Mouse (Mus musculus): ENCODE data around the gene Acot8. TPM values are rescaled to one million over a fixed set of nuclear protein-coding genes. Genes with fewer than 3 reads are reported as not detected.

The Acot8 gene
- polyA plus RNA-seq, 1 experiment, result 7.0 TPM

DNA sequence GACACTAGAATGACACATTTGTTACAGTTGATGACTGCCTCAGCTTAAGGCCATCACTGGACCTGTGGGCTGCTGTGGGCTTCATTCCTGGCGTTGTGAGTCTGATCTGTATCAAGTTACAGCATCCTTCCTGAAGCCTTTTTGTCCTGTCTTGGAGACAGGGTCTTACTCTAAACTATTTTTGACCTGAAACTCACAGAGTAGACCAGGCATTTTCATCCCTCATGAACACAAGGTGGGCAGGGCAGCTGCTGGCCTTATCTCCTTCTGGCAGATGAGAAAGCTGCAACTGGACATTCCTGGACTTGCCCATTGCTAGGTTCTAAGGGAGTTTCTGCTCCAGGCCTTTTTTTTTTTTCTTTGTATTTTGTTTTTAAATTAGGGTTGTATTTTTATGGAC, 46.0 kb downstream of the Acot8 start:
- H3K4me3 ChIP-seq (replicated peaks), result peak overlapping the region; percentile 1
- H3K9me3 ChIP-seq (ENCODE audit: control insufficient read depth, low read length), result peaks cover 9% of the 10 kb centered on the region
- peaks cover 100% of the 10 kb centered on the region for H3K36me3 ChIP-seq (ENCODE audit: control insufficient read depth)
- no peaks in the 10 kb centered on the region for H3K27me3 ChIP-seq (ENCODE audit: control insufficient read depth)
- TF ChIP-seq GATA1 (IDR thresholded peaks at IDR 0.05; ENCODE audit: low read length) (peak; percentile 75), TAL1 (IDR thresholded peaks at IDR 0.05; ENCODE audit: low read length) (peak; percentile 86)
- H3K4me1 ChIP-seq (ENCODE audit: control insufficient read depth), result peaks cover 86% of the 10 kb centered on the region

DNA sequence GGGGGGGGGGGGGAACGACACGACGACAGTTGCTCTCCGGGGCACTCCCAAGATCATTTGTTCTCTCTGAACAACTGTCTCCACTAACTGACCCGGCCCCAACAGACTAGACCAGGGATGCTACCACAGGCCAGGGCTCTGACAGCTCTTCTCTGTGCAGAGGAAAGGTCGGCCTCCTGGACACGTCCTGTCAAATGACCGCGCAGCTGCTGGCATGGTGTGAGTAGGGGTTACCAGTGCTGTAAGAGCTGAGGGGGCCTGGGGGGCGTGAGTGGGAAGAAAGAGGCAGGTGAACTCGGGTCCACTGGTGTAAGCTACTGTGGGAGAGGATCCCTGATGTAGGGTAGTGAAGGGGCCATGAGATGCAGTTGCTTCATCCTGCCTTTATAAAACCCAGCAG, 46.8 kb downstream of the Acot8 start:
- no peaks in the 10 kb centered on the region for H3K27me3 ChIP-seq (ENCODE audit: control insufficient read depth)
- peaks cover 100% of the 10 kb centered on the region for H3K36me3 ChIP-seq (ENCODE audit: control insufficient read depth)
- H3K4me3 ChIP-seq (replicated peaks), result no peak overlapping the region
- peaks cover 9% of the 10 kb centered on the region for H3K9me3 ChIP-seq (ENCODE audit: control insufficient read depth, low read length)
- TF ChIP-seq TAL1 (IDR thresholded peaks at IDR 0.05; ENCODE audit: low read length) (no peak), GATA1 (IDR thresholded peaks at IDR 0.05; ENCODE audit: low read length) (no peak)
- peaks cover 80% of the 10 kb centered on the region for H3K4me1 ChIP-seq (ENCODE audit: control insufficient read depth)

DNA sequence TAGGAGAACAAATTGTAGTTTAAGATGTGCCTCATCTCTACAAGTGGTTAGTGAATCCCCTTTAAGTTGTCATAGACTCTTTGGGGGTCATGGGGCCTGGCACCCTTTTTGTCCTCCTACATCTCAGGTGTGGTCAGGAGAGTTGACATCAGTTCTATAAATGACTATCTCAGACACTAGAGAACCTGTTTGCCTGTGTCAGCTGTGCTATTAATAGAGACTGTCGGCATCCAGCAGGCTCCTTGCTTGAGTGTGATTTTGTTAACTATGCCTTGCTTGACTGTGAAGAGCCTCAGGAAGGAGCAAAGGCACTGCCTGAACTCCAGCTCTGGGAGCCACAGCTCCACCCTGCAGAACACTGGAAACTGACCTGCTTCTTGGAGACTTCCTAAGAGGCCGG, 49.9 kb downstream of the Acot8 start:
- no peaks in the 10 kb centered on the region for H3K27me3 ChIP-seq (ENCODE audit: control insufficient read depth)
- no peak for TF ChIP-seq GATA1 (IDR thresholded peaks at IDR 0.05; ENCODE audit: low read length)
- TF ChIP-seq TAL1 (IDR thresholded peaks at IDR 0.05; ENCODE audit: low read length), result no peak
- peaks cover 100% of the 10 kb centered on the region for H3K36me3 ChIP-seq (ENCODE audit: control insufficient read depth)
- no peak overlapping the region for H3K4me3 ChIP-seq (replicated peaks)
- peaks cover 9% of the 10 kb centered on the region for H3K9me3 ChIP-seq (ENCODE audit: control insufficient read depth, low read length)
- peaks cover 59% of the 10 kb centered on the region for H3K4me1 ChIP-seq (ENCODE audit: control insufficient read depth)

DNA sequence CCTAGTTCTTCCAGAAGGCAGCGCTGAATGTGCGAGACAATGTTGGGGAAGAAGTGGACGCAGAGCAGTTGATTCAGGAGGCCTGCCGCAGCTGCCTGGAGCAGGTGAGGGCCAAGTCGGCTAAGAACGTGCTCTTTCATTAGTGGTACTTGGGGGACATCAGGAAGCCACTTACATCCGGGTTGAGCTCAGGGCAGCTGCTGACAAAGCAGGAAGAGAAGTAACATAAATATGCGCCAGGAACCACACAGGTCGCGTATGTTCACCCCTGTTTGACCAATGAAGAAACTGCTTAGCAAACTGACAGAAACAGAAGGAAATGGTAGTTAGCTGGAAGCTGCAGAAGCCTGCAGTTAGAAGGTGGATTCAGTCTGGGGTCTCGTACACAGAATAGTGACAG, 50.6 kb downstream of the Acot8 start:
- H3K4me1 ChIP-seq (ENCODE audit: control insufficient read depth), result peaks cover 57% of the 10 kb centered on the region

DNA sequence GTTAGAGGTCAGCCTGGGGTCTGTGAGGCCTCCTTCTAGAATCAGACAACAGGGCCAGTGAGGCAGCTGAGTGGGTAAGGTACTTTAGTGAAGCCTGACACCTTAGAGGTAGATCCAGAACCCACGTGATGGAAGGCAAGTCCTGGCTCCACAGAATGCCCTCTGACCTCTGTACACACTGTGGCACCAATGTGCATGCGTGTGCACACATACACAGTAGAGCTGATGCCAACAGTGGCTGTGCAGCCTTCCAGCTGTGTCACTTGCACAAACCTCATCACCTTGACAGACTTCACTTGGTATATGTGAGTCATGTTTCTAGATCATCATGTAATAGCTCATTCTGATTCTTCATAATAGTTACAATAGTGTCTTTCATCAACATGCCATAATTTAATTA, 52.2 kb downstream of the Acot8 start:
- Histone ChIP-seq H3K4me1 (ENCODE audit: control insufficient read depth) (peaks cover 57% of the 10 kb centered on the region), H3K36me3 (ENCODE audit: control insufficient read depth) (peaks cover 100% of the 10 kb centered on the region), H3K4me3 (replicated peaks) (no peak overlapping the region), H3K27me3 (ENCODE audit: control insufficient read depth) (no peaks in the 10 kb centered on the region), H3K9me3 (ENCODE audit: control insufficient read depth, low read length) (peaks cover 9% of the 10 kb centered on the region)
- TF ChIP-seq GATA1 (IDR thresholded peaks at IDR 0.05; ENCODE audit: low read length), result no peak
- no peak for TF ChIP-seq TAL1 (IDR thresholded peaks at IDR 0.05; ENCODE audit: low read length)

More for the DNA sequence above, 50.6 kb downstream of the Acot8 start:
- no peaks in the 10 kb centered on the region for H3K27me3 ChIP-seq (ENCODE audit: control insufficient read depth)
- TF ChIP-seq TAL1 (IDR thresholded peaks at IDR 0.05; ENCODE audit: low read length) (no peak), GATA1 (IDR thresholded peaks at IDR 0.05; ENCODE audit: low read length) (no peak)
- H3K36me3 ChIP-seq (ENCODE audit: control insufficient read depth), result peaks cover 100% of the 10 kb centered on the region
- peaks cover 9% of the 10 kb centered on the region for H3K9me3 ChIP-seq (ENCODE audit: control insufficient read depth, low read length)
- H3K4me3 ChIP-seq (replicated peaks), result no peak overlapping the region

DNA sequence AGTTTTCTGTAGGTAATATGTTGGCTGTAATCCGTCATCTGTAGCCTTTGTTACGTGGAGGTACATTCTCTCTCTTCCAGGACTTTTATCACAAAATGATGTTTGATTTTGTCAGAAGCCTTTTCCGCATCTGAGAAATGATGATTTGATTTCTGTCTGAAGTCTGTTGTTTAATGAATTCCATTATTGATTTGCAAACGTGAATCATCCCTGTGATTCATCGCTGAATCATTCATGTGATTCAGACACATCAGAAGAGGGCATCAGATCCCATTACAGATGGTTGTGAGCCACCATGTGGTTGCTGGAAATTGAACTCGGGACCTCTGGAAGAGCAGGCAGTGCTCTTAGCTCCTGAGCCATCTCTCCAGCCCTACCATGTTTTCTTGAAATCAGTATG, 55.7 kb downstream of the Acot8 start:
- TF ChIP-seq GATA1 (IDR thresholded peaks at IDR 0.05; ENCODE audit: low read length) (no peak), TAL1 (IDR thresholded peaks at IDR 0.05; ENCODE audit: low read length) (no peak)
- H3K9me3 ChIP-seq (ENCODE audit: control insufficient read depth, low read length), result no peaks in the 10 kb centered on the region; the same call in 1 of the 2 replicates
- peaks cover 61% of the 10 kb centered on the region for H3K4me1 ChIP-seq (ENCODE audit: control insufficient read depth)
- H3K36me3 ChIP-seq (ENCODE audit: control insufficient read depth), result peaks cover 77% of the 10 kb centered on the region
- H3K27me3 ChIP-seq (ENCODE audit: control insufficient read depth), result peaks cover 14% of the 10 kb centered on the region
- H3K4me3 ChIP-seq (replicated peaks), result peak overlapping the region; percentile 91

DNA sequence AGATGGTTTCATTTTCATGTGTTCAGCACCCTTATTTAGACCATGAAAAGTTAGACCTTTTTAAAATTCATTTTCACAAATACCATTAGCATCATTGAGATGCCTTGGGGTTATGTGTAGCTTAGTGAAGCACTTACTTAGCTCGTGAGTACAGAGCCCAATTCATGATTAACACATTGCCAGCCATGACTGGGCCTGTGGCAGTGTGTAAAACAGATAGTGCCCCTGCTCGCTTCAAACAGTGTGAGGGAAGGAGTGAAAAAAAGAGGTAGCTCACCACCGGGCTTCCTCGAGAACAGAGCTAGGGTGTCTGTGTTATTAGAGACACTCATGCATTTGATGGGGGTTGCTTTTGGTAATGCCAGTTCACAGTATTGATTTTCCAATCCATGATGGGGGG, 56.5 kb downstream of the Acot8 start:
- peaks cover 22% of the 10 kb centered on the region for H3K27me3 ChIP-seq (ENCODE audit: control insufficient read depth)
- H3K9me3 ChIP-seq (ENCODE audit: control insufficient read depth, low read length), result no peaks in the 10 kb centered on the region; the same call in 1 of the 2 replicates
- H3K4me3 ChIP-seq (replicated peaks), result peak overlapping the region; percentile 91
- TF ChIP-seq TAL1 (IDR thresholded peaks at IDR 0.05; ENCODE audit: low read length), result peak; percentile 60
- no peak for TF ChIP-seq GATA1 (IDR thresholded peaks at IDR 0.05; ENCODE audit: low read length)
- peaks cover 60% of the 10 kb centered on the region for H3K4me1 ChIP-seq (ENCODE audit: control insufficient read depth)
- H3K36me3 ChIP-seq (ENCODE audit: control insufficient read depth), result peaks cover 69% of the 10 kb centered on the region

DNA sequence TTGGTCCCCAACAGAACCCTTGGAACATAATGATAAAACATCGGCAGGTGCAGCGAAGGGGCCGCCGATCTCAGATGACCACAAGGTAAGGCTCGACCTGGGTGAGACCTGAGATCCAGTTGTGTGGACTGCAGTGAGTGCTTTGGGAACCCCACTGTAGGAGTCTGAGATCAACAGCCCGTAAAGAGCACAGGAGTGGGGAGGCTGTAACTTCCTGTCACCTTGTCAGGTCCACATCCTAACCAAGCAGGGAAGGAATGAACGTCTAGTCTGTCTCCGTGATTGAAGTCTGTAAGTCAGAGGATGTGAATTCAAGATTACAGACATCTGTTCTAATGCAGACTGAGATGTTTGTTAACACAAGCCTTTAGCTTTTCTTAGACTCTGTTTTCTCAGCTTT, 58.0 kb downstream of the Acot8 start:
- Histone ChIP-seq H3K9me3 (ENCODE audit: control insufficient read depth, low read length) (no peaks in the 10 kb centered on the region; the same call in 1 of the 2 replicates), H3K36me3 (ENCODE audit: control insufficient read depth) (peaks cover 54% of the 10 kb centered on the region), H3K4me3 (replicated peaks) (peak overlapping the region; percentile 91), H3K4me1 (ENCODE audit: control insufficient read depth) (peaks cover 54% of the 10 kb centered on the region), H3K27me3 (ENCODE audit: control insufficient read depth) (peaks cover 31% of the 10 kb centered on the region)
- TF ChIP-seq TAL1 (IDR thresholded peaks at IDR 0.05; ENCODE audit: low read length) (no peak), GATA1 (IDR thresholded peaks at IDR 0.05; ENCODE audit: low read length) (no peak)

DNA sequence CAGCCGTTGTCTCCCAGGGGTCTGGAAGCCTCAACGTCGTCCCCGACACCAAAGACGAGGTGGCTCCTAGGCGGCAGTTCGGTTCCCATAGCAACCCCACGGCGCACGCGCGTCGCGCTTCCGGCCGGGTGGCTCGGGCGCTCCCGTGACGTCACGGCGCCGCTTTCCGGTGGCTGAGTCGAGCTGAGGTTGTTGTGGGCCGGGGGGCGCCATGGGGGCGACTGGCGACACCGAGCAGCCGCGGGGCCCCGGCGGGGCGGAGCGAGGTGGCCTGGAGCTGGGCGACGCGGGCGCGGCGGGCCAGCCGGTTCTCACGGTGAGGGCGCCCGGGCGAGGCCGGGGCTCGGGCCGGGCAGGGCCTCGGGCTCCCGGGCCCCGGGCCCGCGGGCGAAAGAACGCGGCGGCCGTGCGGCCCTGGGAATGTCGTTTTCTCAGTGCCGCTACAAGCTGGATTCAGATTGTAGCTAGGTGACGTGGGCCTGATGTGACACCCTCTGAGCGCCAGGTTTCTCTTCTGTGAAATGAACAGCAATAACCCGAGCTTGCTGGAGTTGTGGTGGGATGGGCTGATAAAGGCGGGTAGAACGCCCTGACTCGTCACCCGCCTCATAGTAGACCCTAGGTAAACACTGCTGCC, 58.7 kb downstream of the Acot8 start, which contains the start of the genes Wfdc3 and Dnttip1:
Gene Wfdc3, minus strand, starts transcription at position 89 of the 637 bp plus-strand sequence.
Gene Dnttip1, plus strand, starts transcription at position 141 of the 637 bp plus-strand sequence.
- Histone ChIP-seq H3K27me3 (ENCODE audit: control insufficient read depth) (peaks cover 35% of the 10 kb centered on the region), H3K4me1 (ENCODE audit: control insufficient read depth) (peaks cover 54% of the 10 kb centered on the region), H3K9me3 (ENCODE audit: control insufficient read depth, low read length) (no peaks in the 10 kb centered on the region; the same call in 1 of the 2 replicates), H3K4me3 (replicated peaks) (peak within 1 kb of the TSS; percentile 91), H3K36me3 (ENCODE audit: control insufficient read depth) (peaks cover 47% of the 10 kb centered on the region)
- TF ChIP-seq GATA1 (IDR thresholded peaks at IDR 0.05; ENCODE audit: low read length) (no peak), TAL1 (IDR thresholded peaks at IDR 0.05; ENCODE audit: low read length) (no peak)

All from erythroblast, embryonic 14.5 days (primary cell).